Mouse (Mus musculus) CH12.LX (cell line): ENCODE measurements around the gene Ccdc6. TPM values are rescaled to one million over a fixed set of nuclear protein-coding genes. Genes with fewer than 3 reads are reported as not detected.

Experiments used
- DNase-seq: peaks from one replicate; pipeline ENCODE4 v3.0.0-alpha.2; 2013; ENCODE audit errors: extremely low read depth
- H3K27ac ChIP-seq: 2 replicates; pipeline ENCODE4 v1.5.1; 2012; ENCODE audit warnings: low read depth, mild to moderate bottlenecking, control low read depth, moderate library complexity; ENCODE audit not compliant: insufficient read depth
- H3K27me3 ChIP-seq: replicated peaks from 2 replicates; pipeline ENCODE3; 2012; ENCODE audit warnings: inconsistent platforms
- H3K36me3 ChIP-seq, 2 experiments: replicated peaks in 1 of 2; 2 replicates each; pipeline versions ENCODE3 to v1.6.1; 2012; ENCODE audit warnings: inconsistent platforms in 1 of 2, low read length in 1 of 2, mild to moderate bottlenecking in 1 of 2, mixed read lengths in 1 of 2, moderate library complexity in 1 of 2; ENCODE audit not compliant: control insufficient read depth in 1 of 2, insufficient read depth in 1 of 2
- H3K4me1 ChIP-seq, 2 experiments: 2 replicates each; pipeline ENCODE4 v1.6.1; 2012; ENCODE audit warnings: inconsistent platforms in 1 of 2, moderate library complexity in 1 of 2; ENCODE audit not compliant: insufficient read depth in 2 of 2, control insufficient read depth in 1 of 2
- H3K4me2 ChIP-seq: 2 replicates; pipeline ENCODE4 v1.6.1; 2012; ENCODE audit warnings: low read depth, mild to moderate bottlenecking, control low read depth; ENCODE audit not compliant: poor library complexity, insufficient read depth, severe bottlenecking
- H3K4me3 ChIP-seq, 3 experiments: fragments of 150-350 bp in 1 of 3; sonication (generic) in 1 of 3; replicated peaks in 1 of 3; 2 replicates each; pipeline versions ENCODE3 to v1.5.1; 2011 to 2012; ENCODE audit warnings: low read depth in 2 of 3, low read length in 2 of 3, mild to moderate bottlenecking in 2 of 3, moderate library complexity in 2 of 3, control low read depth in 1 of 3, improper control_type of control experiment in 1 of 3, inconsistent platforms in 1 of 3, mixed read lengths in 1 of 3; ENCODE audit not compliant: poor library complexity in 1 of 3
- H3K79me2 ChIP-seq: replicated peaks from 2 replicates; pipeline ENCODE4 v1.6.1; 2012; ENCODE audit warnings: mild to moderate bottlenecking, moderate library complexity; ENCODE audit not compliant: control insufficient read depth, poor library complexity, insufficient read depth, severe bottlenecking; ENCODE audit errors: extremely low read depth
- H3K9ac ChIP-seq: 2 replicates; pipeline ENCODE4 v1.6.1; 2012; ENCODE audit warnings: low read depth, mild to moderate bottlenecking, control low read depth, moderate library complexity; ENCODE audit not compliant: insufficient read depth
- H3K9me3 ChIP-seq: replicated peaks from 2 replicates; pipeline ENCODE3; 2012; ENCODE audit warnings: low read length, inconsistent platforms, mixed read lengths
- BHLHE40 ChIP-seq: IDR thresholded peaks from 2 replicates; pipeline ENCODE4 v1.6.1; 2011; ENCODE audit warnings: mild to moderate bottlenecking, low read depth, low read length, improper control_type of control experiment
- CHD1 ChIP-seq: IDR thresholded peaks from 2 replicates; pipeline ENCODE4 v1.6.1; 2012; ENCODE audit warnings: low read depth, low read length, improper control_type of control experiment, inconsistent platforms
- CTCF ChIP-seq, 2 experiments: IDR thresholded peaks in 1 of 2; conservative IDR thresholded peaks in 1 of 2; 2 replicates each; pipeline ENCODE4 v1.5.1; 2011 to 2012; ENCODE audit warnings: low read depth in 2 of 2, low read length in 2 of 2, improper control_type of control experiment in 1 of 2, inconsistent platforms in 1 of 2, mild to moderate bottlenecking in 1 of 2, moderate library complexity in 1 of 2
- E2F4 ChIP-seq: IDR thresholded peaks from 2 replicates; pipeline ENCODE4 v1.6.1; 2011; ENCODE audit warnings: low read depth, low read length, improper control_type of control experiment; ENCODE audit not compliant: insufficient replicate concordance
- EP300 ChIP-seq: IDR thresholded peaks from 2 replicates; pipeline ENCODE4 v1.6.1; 2011; ENCODE audit warnings: low read length, improper control_type of control experiment
- JUND ChIP-seq: conservative IDR thresholded peaks from 2 replicates; pipeline ENCODE4 v1.6.1; 2011; ENCODE audit warnings: low read depth, low read length, improper control_type of control experiment
- KAT2A ChIP-seq: IDR thresholded peaks from 2 replicates; pipeline ENCODE4 v1.6.1; 2012; ENCODE audit warnings: low read length, improper control_type of control experiment, inconsistent platforms; ENCODE audit not compliant: insufficient replicate concordance
- MAX ChIP-seq: IDR thresholded peaks from 2 replicates; pipeline ENCODE4 v1.6.1; 2011; ENCODE audit warnings: low read length, improper control_type of control experiment
- MEF2A ChIP-seq: IDR thresholded peaks from 2 replicates; pipeline ENCODE4 v1.6.1; 2014; ENCODE audit warnings: low read depth, mild to moderate bottlenecking, inconsistent platforms, low read length, improper control_type of control experiment, borderline replicate concordance
- MYC ChIP-seq: IDR thresholded peaks from 2 replicates; pipeline ENCODE4 v1.6.1; 2011; ENCODE audit warnings: low read depth, mild to moderate bottlenecking, improper control_type of control experiment, low read length
- POLR2A ChIP-seq: IDR thresholded peaks from 2 replicates; pipeline ENCODE4 v1.6.1; 2011; ENCODE audit warnings: low read depth, mild to moderate bottlenecking, improper control_type of control experiment, low read length
- SMC3 ChIP-seq: IDR thresholded peaks from 2 replicates; pipeline ENCODE4 v1.6.1; 2011; ENCODE audit warnings: low read depth, low read length, improper control_type of control experiment
- USF2 ChIP-seq: conservative IDR thresholded peaks from 2 replicates; pipeline ENCODE4 v1.6.1; 2011; ENCODE audit warnings: low read depth, low read length, improper control_type of control experiment
- ZC3H11A ChIP-seq: IDR thresholded peaks from 2 replicates; pipeline ENCODE4 v1.6.1; 2012; ENCODE audit warnings: low read depth, mild to moderate bottlenecking, inconsistent platforms, low read length, improper control_type of control experiment
- ZMIZ1 ChIP-seq: IDR thresholded peaks from 2 replicates; pipeline ENCODE4 v1.6.1; 2012; ENCODE audit warnings: low read depth, mild to moderate bottlenecking, inconsistent platforms, low read length, improper control_type of control experiment
- ZNF384 ChIP-seq: IDR thresholded peaks from 2 replicates; pipeline ENCODE4 v1.6.1; 2012; ENCODE audit warnings: low read depth, low read length, improper control_type of control experiment, inconsistent platforms
- dilution Hi-C: fragments of 300-500 bp; cut with MboI; formaldehyde crosslinking; loops from 2 replicates; pipeline ENCODE4 v1.14.3; 2020; ENCODE audit warnings: low sequenced_read_pairs; ENCODE audit not compliant: extremely low pct_unique_long_range_greater_than_20kb, extremely low pct_ligation_motif_present
- in situ Hi-C: fragments of 300-500 bp; cut with MboI; formaldehyde crosslinking; loops from 3 replicates; pipeline ENCODE4 v1.14.3; 2019; ENCODE audit warnings: low sequenced_read_pairs, low pct_ligation_motif_present, low pct_unique_long_range_greater_than_20kb, mixed read lengths
- polyA plus RNA-seq: library from polyadenylated mRNA; unstranded; fragments of >175 nt; gene quantifications from 2 replicates; pipeline ENCODE4 v1.2.1, GENCODE M21; 2012; ENCODE audit warnings: low read depth; ENCODE audit not compliant: insufficient read length
- total RNA-seq, 2 experiments: library from RNA; depleted of rRNA; stranded (reverse); fragments of 300-350 nt in 1 of 2; fragments of >200 nt in 1 of 2; gene quantifications; 2 replicates each; pipeline ENCODE4 v1.2.3; 2012 to 2014

The Ccdc6 gene
- total and polyA plus RNA-seq, 3 experiments, result 19.7 to 36.7 (median 33.5) TPM

DNA sequence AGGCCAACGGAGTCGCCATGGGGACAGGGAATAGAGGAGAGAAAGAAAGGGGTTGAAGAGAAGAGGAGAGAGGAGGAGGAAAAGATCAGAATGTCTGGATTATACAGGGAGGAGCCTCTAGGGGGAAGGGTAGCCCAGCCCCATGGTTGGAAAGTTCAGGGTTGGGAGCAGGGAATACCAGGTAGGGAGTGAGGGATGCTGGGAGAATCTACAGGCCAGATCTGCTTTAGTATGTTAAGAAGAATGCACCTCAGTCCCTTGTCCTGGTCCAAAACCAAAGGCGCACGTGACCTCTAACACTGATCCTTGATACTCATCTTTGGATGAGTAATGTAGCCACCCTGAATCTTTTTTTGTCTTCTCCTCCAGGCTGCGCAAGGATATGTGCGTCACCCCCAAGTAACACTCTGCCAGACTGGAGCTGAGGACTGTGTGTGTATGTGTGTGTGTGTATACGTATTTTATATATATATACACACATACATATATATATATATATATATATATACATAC, 102.1 kb downstream of the Ccdc6 start:
- Histone ChIP-seq H3K9ac (no peak overlapping the region), H3K4me2 (no peak overlapping the region), H3K9me3 (no peaks in the 10 kb centered on the region), H3K36me3 (peaks cover 0 to 5% of the 10 kb centered on the region in 2 experiments), H3K4me1 (peaks cover 2 to 25% of the 10 kb centered on the region in 2 experiments; a peak in 2 of 4 replicates), H3K27ac (no peak overlapping the region), H3K79me2 (no peaks in the 10 kb centered on the region), H3K27me3 (no peaks in the 10 kb centered on the region), H3K4me3 (no peak overlapping the region)
- in situ Hi-C loops, result loop anchor here (10.0 kb wide), 1 partner anchor 96 kb away; no protein-coding TSS in a partner anchor
- no peak for DNase-seq
- TF ChIP-seq CTCF (conservative IDR thresholded peaks at IDR 0.05 in 1 of 2, IDR thresholded peaks at IDR 0.05 in 1 of 2; ENCODE audit: low read depth in 2 of 2, low read length in 2 of 2) (no peak), ZC3H11A (no peak), SMC3 (no peak), CHD1 (no peak), EP300 (no peak), USF2 (no peak), MEF2A (no peak), E2F4 (no peak), BHLHE40 (no peak), POLR2A (no peak), MAX (no peak), KAT2A (no peak), ZNF384 (no peak), ZMIZ1 (no peak)
- dilution Hi-C loops, result no loop called here

- no peaks in the 10 kb centered on the region for H3K79me2 ChIP-seq
- no peak overlapping the region for H3K27ac ChIP-seq
- H3K27me3 ChIP-seq, result no peaks in the 10 kb centered on the region
- DNase-seq, result no peak
- H3K4me3 ChIP-seq, result no peak overlapping the region
- peaks cover 2 to 25% of the 10 kb centered on the region in 2 experiments; a peak in 2 of 4 replicates for H3K4me1 ChIP-seq
- no peak overlapping the region for H3K9ac ChIP-seq
- in situ Hi-C loops (loop anchor here (10.0 kb wide), 1 partner anchor 95 kb away; no protein-coding TSS in a partner anchor), dilution Hi-C loops (no loop called here)
- TF ChIP-seq BHLHE40 (peak; percentile 66), JUND (no peak), MYC (no peak), EP300 (peak; percentile 18; the same call in 1 of the 2 replicates)
- no peaks in the 10 kb centered on the region for H3K9me3 ChIP-seq
- H3K4me2 ChIP-seq, result no peak overlapping the region
- H3K36me3 ChIP-seq, result no peaks in the 10 kb centered on the region
Measured at GRCm38 (mm10) chr10:70199466-70200210, 102.7 kb downstream of the Ccdc6 start.
